9 mouse cellular contexts compared by ENCODE assay signal in genomic region chr13:48668976-48669534, GRCm38 (mm10). TPM values are rescaled to one million over a fixed set of nuclear protein-coding genes. Genes with fewer than 3 reads are reported as not detected.
DNase-seq lines count a peak whose midpoint lies in the region; ATAC-seq and TF ChIP-seq lines count a peak whose summit lies in the region.
"Had no signal": no experiment of that assay in that cellular context is flagged by ENCODE, and none has a peak within 500 bp of the region (broad histone marks: within the 10 kb centered on the region; RNA-seq: fewer than 3 reads in every experiment).

No protein-coding gene starts in this region.

- no peak for TF ChIP-seq EP300 in heart, adult 2 months (IDR thresholded peaks at IDR 0.05; ENCODE audit: insufficient read depth, low read depth, low read length)
- no peak for TF ChIP-seq EP300 in heart, postnatal 0 days (IDR thresholded peaks at IDR 0.05; ENCODE audit: low read depth)

- H3K27ac ChIP-seq in heart, adult 2 months = no peak overlapping the region
- H3K27ac ChIP-seq in bone marrow macrophage, adult 2 months (ENCODE audit: insufficient read depth, low read depth, low read length) = no peak overlapping the region
- H3K27ac ChIP-seq in heart, postnatal 0 days (ENCODE audit: low read depth) = no peak overlapping the region
- no peak overlapping the region for H3K27ac ChIP-seq in midbrain, embryonic 10.5 days (replicated peaks)

- H3K4me2 ChIP-seq in heart, postnatal 0 days (ENCODE audit: low read depth, low read length) = peak overlapping the region; percentile 55

- intact Hi-C loops in heart, adult 2 months (cut with DNase I) = no loop called here
- intact Hi-C loops in heart, postnatal 25 days (cut with DNase I) = no loop called here

- TF ChIP-seq POLR2A in heart, adult 2 months (IDR thresholded peaks at IDR 0.05; ENCODE audit: insufficient read depth, low read depth, low read length) = no peak
- TF ChIP-seq POLR2A in bone marrow macrophage, adult 2 months (IDR thresholded peaks at IDR 0.05; ENCODE audit: borderline replicate concordance, low read depth, low read length) = no peak

- no peaks in the 10 kb centered on the region for H3K4me1 ChIP-seq in heart, adult 2 months (ENCODE audit: control insufficient read depth, insufficient read depth, low read length)
- no peaks in the 10 kb centered on the region; the same call in 1 of the 2 replicates for H3K4me1 ChIP-seq in bone marrow macrophage, adult 2 months (ENCODE audit: control insufficient read depth, insufficient read depth, low read length)
- H3K4me1 ChIP-seq in heart, postnatal 0 days (ENCODE audit: control insufficient read depth, insufficient read depth) = 0 out of 2 replicates have a peak, but pooled peaks cover 9% of the 10 kb centered on the region
- peaks cover 38% of the 10 kb centered on the region for H3K4me1 ChIP-seq in midbrain, embryonic 10.5 days

- no peaks in the 10 kb centered on the region for H3K79me2 ChIP-seq in heart, adult 2 months (replicated peaks; ENCODE audit: control insufficient read depth, insufficient read depth, low read length)

- H3K9ac ChIP-seq in heart, adult 2 months (ENCODE audit: low read depth, low read length) = no peak overlapping the region
- H3K9ac ChIP-seq in heart, postnatal 0 days (replicated peaks; ENCODE audit: low read depth, low read length) = no peak overlapping the region

- 0 out of 2 replicates have a peak, but pooled peaks have one; percentile 36 for ATAC-seq in heart, postnatal 0 days (ENCODE audit: insufficient read depth, low read depth)

- peak overlapping the region; percentile 26; the same call in 1 of the 2 replicates for H3K4me3 ChIP-seq in heart, adult 2 months
- peak overlapping the region; percentile 16 for H3K4me3 ChIP-seq in bone marrow macrophage, adult 2 months (ENCODE audit: insufficient read depth, low read length)
- H3K4me3 ChIP-seq in heart, postnatal 0 days (ENCODE audit: low read depth, low read length) = peak overlapping the region; percentile 29
- H3K4me3 ChIP-seq in midbrain, embryonic 10.5 days = peak overlapping the region; percentile 34

- 2% methylated on average over 34 of the region's 34 CpGs for WGBS in heart, adult 2 months
- under 1% methylated on average over 34 of the region's 34 CpGs for WGBS in heart, postnatal 0 days
- WGBS in midbrain, embryonic 10.5 days = under 1% methylated on average over 34 of the region's 34 CpGs

- TF ChIP-seq CTCF in heart, adult 2 months (IDR thresholded peaks at IDR 0.05) = no peak
- TF ChIP-seq CTCF in bone marrow macrophage, adult 2 months (IDR thresholded peaks at IDR 0.05; ENCODE audit: low read depth, low read length) = no peak
- TF ChIP-seq CTCF in heart, postnatal 0 days (IDR thresholded peaks at IDR 0.05; ENCODE audit: low read depth) = no peak

- peaks cover 28% of the 10 kb centered on the region for H3K27me3 ChIP-seq in heart, adult 2 months (ENCODE audit: control insufficient read depth, insufficient read depth, low read length)
- peaks cover 95% of the 10 kb centered on the region for H3K27me3 ChIP-seq in heart, postnatal 0 days (ENCODE audit: control insufficient read depth, insufficient read depth, low read length)
- peaks cover 100% of the 10 kb centered on the region for H3K27me3 ChIP-seq in midbrain, embryonic 10.5 days (ENCODE audit: low read depth, poor library complexity, severe bottlenecking)

- no peaks in the 10 kb centered on the region for H3K36me3 ChIP-seq in heart, adult 2 months (ENCODE audit: control insufficient read depth, insufficient read depth, low read length)
- H3K36me3 ChIP-seq in heart, postnatal 0 days (replicated peaks; ENCODE audit: control insufficient read depth, insufficient read depth, low read length) = no peaks in the 10 kb centered on the region
- H3K36me3 ChIP-seq in midbrain, embryonic 10.5 days = no peaks in the 10 kb centered on the region

- peak in 1 of 2 experiments; percentile 34 for DNase-seq in heart, adult 2 months
- no peak for DNase-seq in heart, postnatal 25 days (ENCODE audit: low spot score)
- no peak for DNase-seq in heart, postnatal 0 days (ENCODE audit: low spot score)
- peak; percentile 57 for DNase-seq in midbrain, embryonic 10.5 days (ENCODE audit: low spot score)
- no peak for DNase-seq in gastrocnemius, adult 8-10 months (ENCODE audit: low spot score in 2 of 2)
- no peak for DNase-seq in T-cell, adult 2 months (ENCODE audit: low spot score)
- DNase-seq in gastrocnemius, postnatal 10 days = no peak

- H3K9me3 ChIP-seq in heart, postnatal 0 days (replicated peaks; ENCODE audit: control insufficient read depth, low read length) = no peaks in the 10 kb centered on the region
- no peaks in the 10 kb centered on the region for H3K9me3 ChIP-seq in midbrain, embryonic 10.5 days (replicated peaks)

RNA-seq across cellular contexts. Expression of gene Barx1, which starts 6.3 kb away (rescaled TPM):
- not detected for total RNA-seq in heart, adult 2 months (2021)
- polyA plus RNA-seq in heart, adult 2 months (2012; rRNA removed) = 0.14 TPM in 1 of 2 replicates, not detected in the other
- total RNA-seq in heart, postnatal 25 days (2021) = not detected
- not detected in 2 replicates for polyA plus RNA-seq in bone marrow macrophage, adult 2 months (2012; ENCODE audit: insufficient read depth, insufficient read length, missing spikeins)
- not detected in 2 replicates for total RNA-seq in heart, postnatal 0 days (2014; rRNA removed; ENCODE audit: low replicate concordance)
- polyA plus RNA-seq in heart, postnatal 0 days (2015; fragmentation: Nextera tagmentation; extraction: Ambion mirVana) = 0.08 TPM in 1 of 2 replicates, not detected in the other
- 0.21 and 0.84 TPM in 2 replicates for polyA plus RNA-seq in midbrain, embryonic 10.5 days (2016; fragmentation: Nextera tagmentation; extraction: Ambion mirVana)
- total RNA-seq in gastrocnemius, adult 8-10 months (2022) = not detected
- not detected for total RNA-seq in gastrocnemius, postnatal 10 days (2021)
- total RNA-seq: monocyte, adult 5-6 weeks had no signal

RNA-seq across cellular contexts. Expression of gene Ptpdc1, which starts 43.6 kb away (rescaled TPM):
- total RNA-seq in heart, adult 2 months (2021) = 1 to 10 TPM; 4.6 to 5.6 TPM
- polyA plus RNA-seq in heart, adult 2 months (2012; rRNA removed) = 1.7 and 3.2 TPM in 2 replicates
- 1 to 10 TPM; 4.6 to 6.0 TPM for total RNA-seq in heart, postnatal 25 days (2021)
- polyA plus RNA-seq in bone marrow macrophage, adult 2 months (2012; ENCODE audit: insufficient read depth, insufficient read length, missing spikeins) = 2.3 and 2.9 TPM in 2 replicates
- total RNA-seq in heart, postnatal 0 days (2014; rRNA removed; ENCODE audit: low replicate concordance) = 5.6 and 5.7 TPM in 2 replicates
- 3.1 and 3.5 TPM in 2 replicates for polyA plus RNA-seq in heart, postnatal 0 days (2015; fragmentation: Nextera tagmentation; extraction: Ambion mirVana)
- 11.0 and 13.8 TPM in 2 replicates for polyA plus RNA-seq in midbrain, embryonic 10.5 days (2016; fragmentation: Nextera tagmentation; extraction: Ambion mirVana)
- total RNA-seq in gastrocnemius, adult 8-10 months (2022) = 1 to 10 TPM; 2.6 to 3.4 (median 3.0) TPM
- 10 to 100 TPM in 1 of 2 experiments, 1 to 10 TPM in 1; 8.1 to 10.4 TPM for total RNA-seq in gastrocnemius, postnatal 10 days (2021)
